Mouse (Mus musculus): Measurements from ENCODE around the gene Pdcd2l. TPM values are rescaled to one million over a fixed set of nuclear protein-coding genes. Genes with fewer than 3 reads are reported as not detected.

The Pdcd2l gene
- polyA plus RNA-seq, 1 experiment from 2014 or later = 34.6 TPM

- H3K4me2 ChIP-seq (replicated peaks; ENCODE audit: low read depth) = no peak overlapping the region
- no peak overlapping the region for H3K4me3 ChIP-seq (ENCODE audit: low read depth, low read length)
- H3K27me3 ChIP-seq (ENCODE audit: control insufficient read depth, insufficient read depth, low read length) = no peaks in the 10 kb centered on the region
- H3K36me3 ChIP-seq (ENCODE audit: control insufficient read depth, insufficient read depth, low read length) = peaks cover 33% of the 10 kb centered on the region
- no peak for TF ChIP-seq CTCF (IDR thresholded peaks at IDR 0.05; ENCODE audit: low read depth)
- no peak for TF ChIP-seq EP300 (optimal IDR thresholded peaks at IDR 0.05)
- H3K27ac ChIP-seq (replicated peaks) = peak overlapping the region; percentile 70; the same call in 1 of the 2 replicates
- no peaks in the 10 kb centered on the region for H3K4me1 ChIP-seq (replicated peaks; ENCODE audit: control insufficient read depth, insufficient read depth)
- WGBS = 52% methylated on average over 1 of the region's 1 CpGs
- no peak overlapping the region for H3K9ac ChIP-seq (ENCODE audit: low read length)
- ATAC-seq (ENCODE audit: low FRiP score, low TSS enrichment) (peak; percentile 67), DNase-seq (ENCODE audit: low spot score) (peak; percentile 37)
- no peaks in the 10 kb centered on the region for H3K9me3 ChIP-seq (ENCODE audit: control insufficient read depth, low read length)
Observed at GRCm38 (mm10) chr7:34218496-34218895, 22.0 kb upstream of the Pdcd2l start.

- ATAC-seq (ENCODE audit: low FRiP score, low TSS enrichment) = no peak
- H3K4me3 ChIP-seq (ENCODE audit: low read depth, low read length) = no peak overlapping the region
- no peak for DNase-seq (ENCODE audit: low spot score)
- H3K27me3 ChIP-seq (ENCODE audit: control insufficient read depth, insufficient read depth, low read length) = no peaks in the 10 kb centered on the region
- no peaks in the 10 kb centered on the region for H3K9me3 ChIP-seq (ENCODE audit: control insufficient read depth, low read length)
- H3K9ac ChIP-seq (ENCODE audit: low read length) = no peak overlapping the region
- H3K4me2 ChIP-seq (replicated peaks; ENCODE audit: low read depth) = no peak overlapping the region
- TF ChIP-seq CTCF (IDR thresholded peaks at IDR 0.05; ENCODE audit: low read depth) (no peak), EP300 (optimal IDR thresholded peaks at IDR 0.05) (no peak)
- WGBS = 96% methylated on average over 10 of the region's 10 CpGs
- H3K4me1 ChIP-seq (replicated peaks; ENCODE audit: control insufficient read depth, insufficient read depth) = no peaks in the 10 kb centered on the region
- H3K27ac ChIP-seq (replicated peaks) = no peak overlapping the region
- H3K36me3 ChIP-seq (ENCODE audit: control insufficient read depth, insufficient read depth, low read length) = peaks cover 30% of the 10 kb centered on the region
Observed at GRCm38 (mm10) chr7:34216474-34216873, 20.0 kb upstream of the Pdcd2l start.

- Histone ChIP-seq H3K36me3 (ENCODE audit: control insufficient read depth, insufficient read depth, low read length) (peaks cover 30% of the 10 kb centered on the region), H3K4me2 (replicated peaks; ENCODE audit: low read depth) (no peak overlapping the region), H3K9ac (ENCODE audit: low read length) (no peak overlapping the region), H3K4me1 (replicated peaks; ENCODE audit: control insufficient read depth, insufficient read depth) (no peaks in the 10 kb centered on the region), H3K4me3 (ENCODE audit: low read depth, low read length) (no peak overlapping the region), H3K27ac (replicated peaks) (no peak overlapping the region), H3K27me3 (ENCODE audit: control insufficient read depth, insufficient read depth, low read length) (no peaks in the 10 kb centered on the region), H3K9me3 (ENCODE audit: control insufficient read depth, low read length) (no peaks in the 10 kb centered on the region)
- TF ChIP-seq EP300 (optimal IDR thresholded peaks at IDR 0.05) = no peak
- TF ChIP-seq CTCF (IDR thresholded peaks at IDR 0.05; ENCODE audit: low read depth) = no peak
- ATAC-seq (ENCODE audit: low FRiP score, low TSS enrichment) = no peak
- no peak for DNase-seq (ENCODE audit: low spot score)
- 80% methylated on average over 9 of the region's 9 CpGs for WGBS
Observed at GRCm38 (mm10) chr7:34215481-34215880, 19.0 kb upstream of the Pdcd2l start.

GRCm38 (mm10) chr7:34214644-34215043 lies 18.2 kb upstream of the Pdcd2l start:
- Histone ChIP-seq H3K4me2 (replicated peaks; ENCODE audit: low read depth) (no peak overlapping the region), H3K4me3 (ENCODE audit: low read depth, low read length) (no peak overlapping the region), H3K36me3 (ENCODE audit: control insufficient read depth, insufficient read depth, low read length) (peaks cover 35% of the 10 kb centered on the region), H3K27ac (replicated peaks) (no peak overlapping the region), H3K9me3 (ENCODE audit: control insufficient read depth, low read length) (no peaks in the 10 kb centered on the region), H3K4me1 (replicated peaks; ENCODE audit: control insufficient read depth, insufficient read depth) (no peaks in the 10 kb centered on the region), H3K9ac (ENCODE audit: low read length) (no peak overlapping the region), H3K27me3 (ENCODE audit: control insufficient read depth, insufficient read depth, low read length) (no peaks in the 10 kb centered on the region)
- DNase-seq (ENCODE audit: low spot score) = no peak
- WGBS = 94% methylated on average over 8 of the region's 8 CpGs
- no peak for TF ChIP-seq EP300 (optimal IDR thresholded peaks at IDR 0.05)
- TF ChIP-seq CTCF (IDR thresholded peaks at IDR 0.05; ENCODE audit: low read depth) = no peak
- ATAC-seq (ENCODE audit: low FRiP score, low TSS enrichment) = no peak

- peak; percentile 22; the same call in 1 of the 2 replicates for ATAC-seq (ENCODE audit: low FRiP score, low TSS enrichment)
- Histone ChIP-seq H3K4me3 (ENCODE audit: low read depth, low read length) (no peak overlapping the region), H3K27ac (replicated peaks) (no peak overlapping the region), H3K9me3 (ENCODE audit: control insufficient read depth, low read length) (no peaks in the 10 kb centered on the region), H3K9ac (ENCODE audit: low read length) (no peak overlapping the region), H3K27me3 (ENCODE audit: control insufficient read depth, insufficient read depth, low read length) (no peaks in the 10 kb centered on the region), H3K4me1 (replicated peaks; ENCODE audit: control insufficient read depth, insufficient read depth) (no peaks in the 10 kb centered on the region), H3K36me3 (ENCODE audit: control insufficient read depth, insufficient read depth, low read length) (peaks cover 43% of the 10 kb centered on the region), H3K4me2 (replicated peaks; ENCODE audit: low read depth) (no peak overlapping the region)
- TF ChIP-seq EP300 (optimal IDR thresholded peaks at IDR 0.05) (no peak), CTCF (IDR thresholded peaks at IDR 0.05; ENCODE audit: low read depth) (no peak)
- DNase-seq (ENCODE audit: low spot score) = no peak
- 71% methylated on average over 7 of the region's 7 CpGs for WGBS
Observed at GRCm38 (mm10) chr7:34213281-34213680, 16.8 kb upstream of the Pdcd2l start.

GRCm38 (mm10) chr7:34208027-34208745 lies 11.7 kb upstream of the Pdcd2l start:
- H3K4me1 ChIP-seq (replicated peaks; ENCODE audit: control insufficient read depth, insufficient read depth) = no peaks in the 10 kb centered on the region
- no peaks in the 10 kb centered on the region for H3K27me3 ChIP-seq (ENCODE audit: control insufficient read depth, insufficient read depth, low read length)
- 90% methylated on average over 9 of the region's 9 CpGs for WGBS
- peaks cover 53% of the 10 kb centered on the region for H3K36me3 ChIP-seq (ENCODE audit: control insufficient read depth, insufficient read depth, low read length)
- no peak for ATAC-seq (ENCODE audit: low FRiP score, low TSS enrichment)
- H3K9ac ChIP-seq (ENCODE audit: low read length) = no peak overlapping the region
- no peak overlapping the region for H3K27ac ChIP-seq (replicated peaks)
- H3K4me2 ChIP-seq (replicated peaks; ENCODE audit: low read depth) = no peak overlapping the region
- H3K4me3 ChIP-seq (ENCODE audit: low read depth, low read length) = no peak overlapping the region
- peak; percentile 30 for DNase-seq (ENCODE audit: low spot score)
- no peaks in the 10 kb centered on the region for H3K9me3 ChIP-seq (ENCODE audit: control insufficient read depth, low read length)
- peak; percentile 58 for TF ChIP-seq CTCF (IDR thresholded peaks at IDR 0.05; ENCODE audit: low read depth)
- TF ChIP-seq EP300 (optimal IDR thresholded peaks at IDR 0.05) = no peak
